Mouse (Mus musculus) heart, postnatal 0 days (tissue): ENCODE measurements around the gene St3gal3. TPM values are rescaled to one million over a fixed set of nuclear protein-coding genes. Genes with fewer than 3 reads are reported as not detected.

ENCODE experiments used
- ATAC-seq: fragments of 200-750 bp; cut with Nextera tagmentation; 2 replicates; pipeline ENCODE4 v1.8.0; 2017; ENCODE audit warnings: low read depth, moderate number of reproducible peaks, moderate library complexity; ENCODE audit not compliant: insufficient read depth
- DNase-seq: peaks from one replicate; pipeline ENCODE4 v3.0.0-alpha.2; 2016; ENCODE audit warnings: low spot score
- H3K27ac ChIP-seq: fragments of 300-500 bp; sonication (generic); 2 replicates; pipeline ENCODE4 v1.5.1; 2014; ENCODE audit warnings: low read depth, mild to moderate bottlenecking
- H3K27me3 ChIP-seq: fragments of 300-500 bp; sonication (generic); 2 replicates; pipeline ENCODE4 v1.6.1; 2014; ENCODE audit warnings: low read length, mixed read lengths; ENCODE audit not compliant: control insufficient read depth, insufficient read depth
- H3K36me3 ChIP-seq: fragments of 300-500 bp; sonication (generic); replicated peaks from 2 replicates; pipeline ENCODE4 v1.6.1; 2014; ENCODE audit warnings: low read length, mixed read lengths; ENCODE audit not compliant: control insufficient read depth, insufficient read depth
- H3K4me1 ChIP-seq: fragments of 300-500 bp; sonication (generic); 2 replicates; pipeline ENCODE4 v1.6.1; 2014; ENCODE audit warnings: antibody characterized with exemption; ENCODE audit not compliant: control insufficient read depth, insufficient read depth
- H3K4me2 ChIP-seq: fragments of 300-500 bp; sonication (generic); 2 replicates; pipeline ENCODE4 v1.6.1; 2014; ENCODE audit warnings: low read depth, mild to moderate bottlenecking, low read length, moderate library complexity
- H3K4me3 ChIP-seq: fragments of 300-500 bp; sonication (generic); 2 replicates; pipeline ENCODE4 v1.5.1; 2014; ENCODE audit warnings: low read depth, low read length
- H3K9ac ChIP-seq: fragments of 300-500 bp; sonication (generic); replicated peaks from 2 replicates; pipeline ENCODE4 v1.6.1; 2014; ENCODE audit warnings: low read depth, low read length, mixed read lengths
- H3K9me3 ChIP-seq: fragments of 300-500 bp; sonication (generic); replicated peaks from 2 replicates; pipeline ENCODE4 v1.6.1; 2016; ENCODE audit warnings: low read length; ENCODE audit not compliant: control insufficient read depth
- CTCF ChIP-seq: IDR thresholded peaks from 2 replicates; pipeline ENCODE4 v1.5.1; 2016; ENCODE audit warnings: antibody characterized with exemption, control low read depth, low read depth
- EP300 ChIP-seq: IDR thresholded peaks from 2 replicates; pipeline ENCODE4 v1.6.1; 2016; ENCODE audit warnings: antibody characterized with exemption, low read depth
- WGBS: fragments of 180-500 bp; shearing (Covaris S2); extraction: QIAGEN DNeasy Blood & Tissue Kit; methylation state at CpG from one replicate; pipeline ENCODE4 v1.1.7; 2014; 5-methylcytosine and 5-hydroxymethylcytosine counted together
- polyA plus RNA-seq: library from polyadenylated mRNA; unstranded; fragments of >200 nt; fragmentation: Nextera tagmentation; extraction: Ambion mirVana; gene quantifications from 2 replicates; pipeline ENCODE4 v1.2.1, GENCODE M21; 2015
- total RNA-seq: library from RNA; depleted of rRNA; stranded (reverse); fragments of >200 nt; gene quantifications from 2 replicates; pipeline ENCODE4 v1.2.3, GENCODE M21; 2014; ENCODE audit warnings: low replicate concordance

The St3gal3 gene
- total and polyA plus RNA-seq, 2 experiments from 2014 or later: 8.2 to 44.5 TPM

DNA sequence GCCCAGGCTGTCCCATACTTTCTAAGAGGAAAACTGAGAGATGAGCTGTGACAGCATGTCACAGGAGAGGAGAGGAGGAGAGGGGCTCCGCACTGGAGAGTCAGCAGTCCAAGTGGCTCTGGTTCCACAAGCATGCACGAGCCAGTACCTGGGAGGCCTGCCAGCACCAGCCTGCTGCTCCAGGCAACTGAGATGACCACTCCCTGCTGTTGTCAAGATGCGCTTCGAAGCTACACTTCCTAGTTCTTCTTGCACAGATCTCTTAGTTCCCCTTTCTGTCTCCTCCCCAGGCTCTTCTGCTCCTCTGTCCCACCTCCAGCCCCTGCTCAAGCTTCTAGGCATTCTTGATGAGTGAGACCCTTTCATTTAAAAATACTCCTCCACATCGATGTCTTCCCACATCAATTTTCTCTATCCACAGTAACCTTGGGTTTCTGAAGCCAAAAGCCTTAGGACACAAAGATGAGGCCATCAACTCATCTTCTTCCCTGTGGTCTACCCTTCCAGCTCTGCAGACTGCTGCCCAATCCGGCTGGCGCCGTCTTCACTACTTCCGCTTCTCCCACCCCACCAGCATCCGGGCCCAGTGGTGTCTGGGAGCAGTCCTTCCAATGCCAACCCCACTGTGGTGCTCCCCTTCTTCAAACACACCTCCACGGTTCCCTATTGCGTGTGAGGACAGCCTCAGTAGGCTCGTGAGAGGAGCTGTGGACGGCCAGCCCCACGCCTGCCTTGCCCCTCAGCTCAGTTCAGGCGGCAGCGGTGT, 17.5 kb upstream of the St3gal3 start:
- no peaks in the 10 kb centered on the region for H3K9me3 ChIP-seq
- no peak overlapping the region for H3K27ac ChIP-seq
- 0 out of 2 replicates have a peak, but pooled peaks cover 5% of the 10 kb centered on the region for H3K4me1 ChIP-seq
- no peak for TF ChIP-seq EP300
- no peak for TF ChIP-seq CTCF
- peaks cover 87% of the 10 kb centered on the region for H3K36me3 ChIP-seq
- no peak overlapping the region for H3K4me2 ChIP-seq
- no peak for DNase-seq
- H3K27me3 ChIP-seq: no peaks in the 10 kb centered on the region
- WGBS: 88% methylated on average over 17 of the region's 17 CpGs
- H3K4me3 ChIP-seq: no peak overlapping the region
- no peak overlapping the region for H3K9ac ChIP-seq
- no peak for ATAC-seq

DNA sequence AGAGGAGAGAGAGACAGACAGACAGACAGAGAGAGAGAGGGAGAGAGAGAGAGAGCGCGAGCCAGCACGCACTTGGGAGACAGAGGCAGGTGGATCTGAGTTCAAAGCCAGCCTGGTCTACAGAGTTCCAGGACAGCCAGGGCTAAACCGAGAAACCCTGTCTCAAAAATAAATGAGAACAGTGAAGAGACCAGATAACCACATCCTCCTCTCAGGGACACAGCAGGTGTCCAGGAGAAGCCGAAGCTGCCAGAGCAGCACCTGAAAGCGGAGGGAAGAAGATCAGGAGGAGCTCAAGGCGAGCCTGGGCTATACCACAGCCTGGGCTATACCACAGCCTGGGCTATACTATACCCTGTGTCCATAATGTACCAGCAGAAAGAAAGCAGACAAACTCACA, 16.1 kb upstream of the St3gal3 start:
- Histone ChIP-seq H3K4me3 (no peak overlapping the region), H3K4me1 (0 out of 2 replicates have a peak, but pooled peaks cover 5% of the 10 kb centered on the region), H3K27ac (no peak overlapping the region), H3K9me3 (no peaks in the 10 kb centered on the region), H3K27me3 (no peaks in the 10 kb centered on the region), H3K9ac (no peak overlapping the region), H3K4me2 (no peak overlapping the region), H3K36me3 (peaks cover 88% of the 10 kb centered on the region)
- 93% methylated on average over 7 of the region's 7 CpGs for WGBS
- ATAC-seq (no peak), DNase-seq (no peak)
- no peak for TF ChIP-seq EP300
- no peak for TF ChIP-seq CTCF

DNA sequence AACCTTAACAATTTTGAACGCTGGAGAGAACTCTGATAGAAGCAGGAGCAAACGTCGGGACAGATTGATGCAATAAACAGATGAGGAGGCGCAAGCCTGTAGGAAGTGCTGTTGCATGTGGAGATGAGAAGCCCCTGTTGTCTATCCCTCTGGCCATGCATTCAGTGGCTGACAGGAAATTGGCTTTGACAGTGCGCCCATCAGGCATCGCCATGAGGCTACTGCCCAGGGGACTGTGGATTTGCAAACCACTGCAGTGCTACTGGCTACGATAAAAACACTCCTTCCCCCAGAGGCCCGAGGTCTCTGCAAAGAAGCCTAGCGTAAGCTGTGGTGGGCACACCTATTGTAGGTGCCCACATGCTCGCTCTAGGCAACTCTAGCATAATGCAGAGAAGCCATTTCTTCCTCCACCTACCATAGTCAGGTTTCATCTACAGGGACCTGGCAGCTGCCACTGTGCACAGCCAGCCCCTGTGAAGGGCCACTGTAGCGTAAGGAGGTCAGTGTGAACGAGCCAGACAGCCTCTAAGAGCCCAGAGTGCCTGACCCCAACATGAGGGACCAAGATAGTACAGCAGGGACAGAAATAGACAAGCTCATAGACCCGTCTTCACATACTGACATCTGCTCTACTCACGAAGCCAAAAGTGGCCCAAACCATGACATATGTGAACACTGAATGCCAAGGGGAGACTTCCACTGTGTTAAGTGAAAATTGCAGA, 15.4 kb upstream of the St3gal3 start:
- Histone ChIP-seq H3K27me3 (no peaks in the 10 kb centered on the region), H3K4me2 (no peak overlapping the region), H3K27ac (no peak overlapping the region), H3K4me3 (no peak overlapping the region), H3K9ac (no peak overlapping the region), H3K36me3 (peaks cover 88% of the 10 kb centered on the region), H3K9me3 (no peaks in the 10 kb centered on the region), H3K4me1 (0 out of 2 replicates have a peak, but pooled peaks cover 5% of the 10 kb centered on the region)
- ATAC-seq: no peak
- WGBS: 67% methylated on average over 14 of the region's 14 CpGs
- DNase-seq: no peak
- TF ChIP-seq EP300 (no peak), CTCF (no peak)

DNA sequence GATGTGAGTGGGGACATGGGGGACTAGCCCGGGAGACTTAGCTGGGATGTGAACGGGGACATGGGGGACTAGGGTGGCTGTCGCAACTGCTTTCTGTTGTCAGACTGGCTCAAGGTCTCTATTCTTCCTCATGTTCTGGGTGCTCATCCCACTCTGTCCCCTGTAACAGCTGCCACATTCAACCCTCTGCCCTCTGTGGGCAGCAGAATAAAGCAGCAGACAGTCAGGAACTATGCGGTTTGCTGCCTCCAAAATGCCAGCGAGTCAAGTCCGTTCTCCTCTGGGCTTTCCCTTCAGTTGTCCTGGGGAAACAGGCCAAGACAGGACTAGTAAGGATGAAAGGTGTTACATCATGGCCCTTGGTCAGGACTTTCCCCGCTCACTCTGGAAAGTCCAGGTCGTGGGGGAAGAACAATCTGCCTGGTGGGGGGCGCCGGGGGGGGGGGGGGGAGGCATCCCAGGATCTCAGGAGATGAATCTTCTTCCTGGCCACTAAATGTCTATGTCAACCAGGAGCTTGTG, 14.4 kb upstream of the St3gal3 start:
- Histone ChIP-seq H3K4me1 (0 out of 2 replicates have a peak, but pooled peaks cover 5% of the 10 kb centered on the region), H3K27me3 (no peaks in the 10 kb centered on the region), H3K9me3 (no peaks in the 10 kb centered on the region), H3K4me2 (no peak overlapping the region), H3K36me3 (peaks cover 88% of the 10 kb centered on the region), H3K9ac (no peak overlapping the region), H3K27ac (no peak overlapping the region), H3K4me3 (no peak overlapping the region)
- DNase-seq: no peak
- ATAC-seq: no peak
- 84% methylated on average over 10 of the region's 10 CpGs for WGBS
- TF ChIP-seq EP300 (no peak), CTCF (no peak)

DNA sequence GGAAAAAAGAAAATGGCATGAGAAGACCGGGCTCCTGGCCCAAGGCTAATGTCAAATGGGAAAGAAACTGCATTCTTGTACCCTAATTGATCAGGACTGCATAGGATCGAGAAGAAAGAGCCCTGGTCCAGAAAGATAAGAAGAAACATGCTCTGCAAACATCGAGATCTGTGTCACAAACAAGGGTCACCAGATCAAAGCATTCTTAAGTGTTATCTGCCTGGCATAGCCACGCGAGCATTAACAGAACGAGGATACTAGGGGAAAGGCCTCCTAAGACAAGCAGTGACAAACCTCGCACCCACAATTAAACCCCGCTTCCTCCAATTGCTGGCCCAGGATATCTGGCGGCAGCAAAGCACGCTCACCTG, 13.6 kb upstream of the St3gal3 start:
- DNase-seq (no peak), ATAC-seq (no peak)
- Histone ChIP-seq H3K9me3 (no peaks in the 10 kb centered on the region), H3K4me3 (no peak overlapping the region), H3K27me3 (no peaks in the 10 kb centered on the region), H3K36me3 (peaks cover 96% of the 10 kb centered on the region), H3K27ac (no peak overlapping the region), H3K4me2 (no peak overlapping the region), H3K9ac (no peak overlapping the region), H3K4me1 (0 out of 2 replicates have a peak, but pooled peaks cover 5% of the 10 kb centered on the region)
- TF ChIP-seq EP300 (no peak), CTCF (no peak)
- WGBS: 58% methylated on average over 10 of the region's 10 CpGs
